Mouse (Mus musculus) hindbrain, postnatal 0 days (tissue): ENCODE measurements around the gene Fbxl13. TPM values are rescaled to one million over a fixed set of nuclear protein-coding genes. Genes with fewer than 3 reads are reported as not detected.

Experiments used
- ATAC-seq: fragments of 200-750 bp; cut with Nextera tagmentation; 2 replicates; pipeline ENCODE4 v1.8.0; 2017; ENCODE audit warnings: mild to moderate bottlenecking, moderate TSS enrichment, moderate library complexity
- DNase-seq: peaks from one replicate; pipeline ENCODE4 v3.0.0-alpha.2; 2015; ENCODE audit warnings: low spot score
- H3K27ac ChIP-seq: fragments of 300-500 bp; sonication (generic); 2 replicates; pipeline ENCODE4 v1.5.1; 2014; ENCODE audit warnings: mild to moderate bottlenecking
- H3K27me3 ChIP-seq: fragments of 300-500 bp; sonication (generic); 2 replicates; pipeline ENCODE4 v1.6.1; 2014; ENCODE audit warnings: low read length, mixed read lengths; ENCODE audit not compliant: insufficient read depth
- H3K36me3 ChIP-seq: fragments of 300-500 bp; sonication (generic); 2 replicates; pipeline ENCODE4 v1.6.1; 2014; ENCODE audit warnings: low read length, mixed read lengths; ENCODE audit not compliant: insufficient read depth
- H3K4me1 ChIP-seq: fragments of 300-500 bp; sonication (generic); 2 replicates; pipeline ENCODE4 v1.6.1; 2014; ENCODE audit warnings: antibody characterized with exemption, low read length, mixed read lengths; ENCODE audit not compliant: insufficient read depth
- H3K4me2 ChIP-seq: fragments of 300-500 bp; sonication (generic); 2 replicates; pipeline ENCODE4 v1.6.1; 2014; ENCODE audit warnings: low read depth, mild to moderate bottlenecking, low read length, moderate library complexity, mixed read lengths
- H3K4me3 ChIP-seq: fragments of 300-500 bp; sonication (generic); 2 replicates; pipeline ENCODE4 v1.5.1; 2014; ENCODE audit warnings: low read length
- H3K9ac ChIP-seq: fragments of 300-500 bp; sonication (generic); replicated peaks from 2 replicates; pipeline ENCODE4 v1.6.1; 2014; ENCODE audit warnings: mild to moderate bottlenecking, low read length, moderate library complexity, mixed read lengths
- H3K9me3 ChIP-seq: fragments of 300-500 bp; sonication (generic); 2 replicates; pipeline ENCODE4 v1.6.1; 2016; ENCODE audit warnings: low read length, mixed read lengths
- CTCF ChIP-seq: IDR thresholded peaks from 2 replicates; pipeline ENCODE4 v1.5.1; 2016; ENCODE audit warnings: antibody characterized with exemption, control low read depth, low read depth
- WGBS: fragments of 180-500 bp; shearing (Covaris S2); extraction: QIAGEN DNeasy Blood & Tissue Kit; methylation state at CpG from one replicate; pipeline ENCODE4 v1.1.7; 2014; 5-methylcytosine and 5-hydroxymethylcytosine counted together
- polyA plus RNA-seq: library from polyadenylated mRNA; unstranded; fragments of >200 nt; fragmentation: Nextera tagmentation; extraction: Ambion mirVana; gene quantifications from 2 replicates; pipeline ENCODE4 v1.2.1, GENCODE M21; 2015
- total RNA-seq: library from RNA; depleted of rRNA; stranded (reverse); fragments of >200 nt; gene quantifications from 2 replicates; pipeline ENCODE4 v1.2.3, GENCODE M21; 2014

Gene Fbxl13
- total and polyA plus RNA-seq, 2 experiments from 2014 or later: 0.16 to 0.23 TPM

DNA sequence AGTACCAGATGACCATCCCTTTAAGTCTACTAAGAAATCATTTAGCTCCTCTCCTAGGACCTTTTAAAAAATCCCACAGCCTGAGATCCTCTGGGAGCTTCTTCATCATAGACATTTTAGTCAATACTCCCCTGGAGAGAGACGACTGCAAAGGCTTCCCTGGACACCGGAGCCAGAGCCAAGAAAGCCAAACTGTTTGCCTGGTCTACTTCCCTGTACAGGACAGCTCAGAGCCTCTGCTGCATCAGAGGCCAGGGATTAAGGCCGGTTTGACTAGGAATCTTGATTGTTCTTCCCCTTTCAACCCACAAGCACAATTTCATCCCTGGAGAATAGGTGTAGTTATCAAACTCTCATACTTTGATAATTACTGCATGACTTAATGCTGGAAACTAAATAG lies 148.6 kb downstream of the Fbxl13 start:
- H3K9me3 ChIP-seq: no peaks in the 10 kb centered on the region
- no peak overlapping the region for H3K27ac ChIP-seq
- H3K4me1 ChIP-seq: no peaks in the 10 kb centered on the region
- TF ChIP-seq CTCF: no peak
- WGBS: 60% methylated on average over 3 of the region's 3 CpGs
- no peak overlapping the region for H3K4me2 ChIP-seq
- no peak overlapping the region for H3K9ac ChIP-seq
- no peaks in the 10 kb centered on the region for H3K36me3 ChIP-seq
- H3K27me3 ChIP-seq: no peaks in the 10 kb centered on the region
- no peak for DNase-seq
- ATAC-seq: no peak
- H3K4me3 ChIP-seq: no peak overlapping the region

DNA sequence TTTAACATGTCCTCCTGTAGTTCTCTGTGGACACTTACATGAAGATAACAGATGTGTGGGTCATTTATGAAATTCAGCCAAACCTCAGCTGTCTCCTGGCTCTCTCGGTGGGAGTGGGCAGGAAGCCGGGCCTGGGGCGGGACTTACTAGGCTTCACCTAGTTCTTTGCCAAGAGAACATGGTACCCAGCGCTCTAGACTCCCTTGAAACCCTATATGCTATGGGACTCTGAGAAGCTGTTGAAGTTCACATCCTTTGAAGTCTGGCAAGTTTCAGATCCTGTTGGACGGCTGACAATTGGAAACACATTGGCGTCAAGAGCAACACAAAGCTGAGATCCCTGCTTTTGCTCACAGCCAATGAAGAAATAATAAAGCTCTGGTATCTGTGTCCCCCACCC lies 149.1 kb downstream of the Fbxl13 start:
- TF ChIP-seq CTCF: no peak
- H3K36me3 ChIP-seq: no peaks in the 10 kb centered on the region
- DNase-seq (no peak), ATAC-seq (no peak)
- no peaks in the 10 kb centered on the region for H3K9me3 ChIP-seq
- no peaks in the 10 kb centered on the region for H3K27me3 ChIP-seq
- H3K27ac ChIP-seq: no peak overlapping the region
- 55% methylated on average over 6 of the region's 6 CpGs for WGBS
- no peak overlapping the region for H3K4me3 ChIP-seq
- no peak overlapping the region for H3K4me2 ChIP-seq
- H3K9ac ChIP-seq: no peak overlapping the region
- 0 out of 2 replicates have a peak, but pooled peaks cover 2% of the 10 kb centered on the region for H3K4me1 ChIP-seq

DNA sequence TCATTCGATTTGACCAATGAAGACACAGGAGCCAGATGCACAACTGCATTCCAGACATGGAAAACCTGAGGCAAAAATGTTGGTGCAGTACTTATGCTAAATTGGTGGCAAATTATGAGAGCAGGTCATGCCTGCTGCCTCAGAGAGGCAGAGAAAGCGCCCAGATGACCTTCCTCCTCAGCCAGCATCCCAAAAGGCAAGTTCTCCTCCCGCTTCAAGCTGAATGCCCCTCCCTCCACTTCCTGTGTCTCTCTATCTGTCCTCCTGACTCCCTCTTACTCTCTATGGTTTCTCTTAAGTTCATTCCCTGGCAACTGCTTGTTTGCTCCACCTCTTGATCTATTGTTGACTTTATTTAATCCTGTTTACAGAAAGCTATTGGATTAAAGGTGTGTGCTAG lies 150.7 kb downstream of the Fbxl13 start:
- no peaks in the 10 kb centered on the region for H3K36me3 ChIP-seq
- no peak for ATAC-seq
- H3K9ac ChIP-seq: no peak overlapping the region
- 78% methylated on average over 3 of the region's 3 CpGs for WGBS
- no peak overlapping the region for H3K4me3 ChIP-seq
- no peaks in the 10 kb centered on the region for H3K9me3 ChIP-seq
- no peaks in the 10 kb centered on the region for H3K27me3 ChIP-seq
- TF ChIP-seq CTCF: no peak
- DNase-seq: no peak
- no peak overlapping the region for H3K27ac ChIP-seq
- 0 out of 2 replicates have a peak, but pooled peaks cover 2% of the 10 kb centered on the region for H3K4me1 ChIP-seq
- no peak overlapping the region for H3K4me2 ChIP-seq

GRCm38 (mm10) chr5:21493294-21493999 lies 152.0 kb downstream of the Fbxl13 start:
- H3K36me3 ChIP-seq: no peaks in the 10 kb centered on the region
- H3K4me3 ChIP-seq: no peak overlapping the region
- H3K9ac ChIP-seq: no peak overlapping the region
- DNase-seq (no peak), ATAC-seq (no peak)
- H3K4me2 ChIP-seq: no peak overlapping the region
- no peaks in the 10 kb centered on the region for H3K9me3 ChIP-seq
- H3K27me3 ChIP-seq: no peaks in the 10 kb centered on the region
- no peak overlapping the region for H3K27ac ChIP-seq
- TF ChIP-seq CTCF: no peak
- H3K4me1 ChIP-seq: peaks cover 2% of the 10 kb centered on the region; the same call in 1 of the 2 replicates
- 83% methylated on average over 8 of the region's 8 CpGs for WGBS

DNA sequence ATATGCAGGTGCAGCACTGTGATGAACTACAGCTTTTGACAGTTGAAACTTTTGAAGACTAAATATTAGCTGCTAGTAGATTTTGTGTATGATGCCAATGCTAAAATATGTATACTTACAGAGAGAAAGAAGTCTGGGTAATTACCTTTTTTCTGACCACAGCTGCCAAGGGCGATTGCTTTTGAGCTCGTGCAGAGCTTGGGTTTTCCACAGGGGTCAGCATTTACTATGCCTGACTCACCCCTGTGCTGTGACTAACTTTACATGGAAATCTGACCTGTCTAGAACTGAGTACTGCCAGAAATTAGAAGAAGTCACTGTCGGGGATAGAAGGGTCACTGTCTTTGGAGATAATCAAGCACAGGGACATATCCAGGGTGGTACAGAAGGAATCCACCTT lies 153.2 kb downstream of the Fbxl13 start:
- ATAC-seq (no peak), DNase-seq (no peak)
- Histone ChIP-seq H3K4me1 (peaks cover 2% of the 10 kb centered on the region; the same call in 1 of the 2 replicates), H3K27me3 (no peaks in the 10 kb centered on the region), H3K4me3 (no peak overlapping the region), H3K4me2 (no peak overlapping the region), H3K27ac (no peak overlapping the region), H3K9me3 (no peaks in the 10 kb centered on the region), H3K36me3 (no peaks in the 10 kb centered on the region), H3K9ac (no peak overlapping the region)
- TF ChIP-seq CTCF: no peak
- 79% methylated on average over 3 of the region's 3 CpGs for WGBS

GRCm38 (mm10) chr5:21491469-21491868 lies 154.0 kb downstream of the Fbxl13 start:
- DNase-seq: no peak

DNA sequence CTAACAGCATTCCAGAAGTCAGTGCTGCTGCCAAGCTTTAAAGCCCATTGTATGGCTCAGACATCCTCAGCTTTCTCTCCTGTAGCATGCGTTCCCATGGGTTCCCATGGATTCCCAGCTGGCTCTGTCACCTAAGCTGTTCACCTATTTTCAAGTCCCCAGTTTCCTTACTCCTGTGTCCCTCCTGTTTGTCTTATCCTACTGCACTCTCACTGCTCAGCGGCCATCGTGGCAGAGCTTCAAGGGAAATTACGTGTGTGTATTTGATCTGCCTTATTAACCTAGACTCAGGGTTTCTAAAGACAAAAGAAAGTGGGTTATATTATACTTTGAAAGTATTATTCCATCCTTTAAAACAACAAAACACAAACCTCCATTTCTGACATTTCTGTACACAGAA lies 156.3 kb downstream of the Fbxl13 start:
- no peaks in the 10 kb centered on the region for H3K27me3 ChIP-seq
- 41% methylated on average over 4 of the region's 4 CpGs for WGBS
- H3K4me1 ChIP-seq: peaks cover 2% of the 10 kb centered on the region; the same call in 1 of the 2 replicates
- TF ChIP-seq CTCF: no peak
- H3K27ac ChIP-seq: no peak overlapping the region
- no peak overlapping the region for H3K4me2 ChIP-seq
- H3K4me3 ChIP-seq: no peak overlapping the region
- no peak overlapping the region for H3K9ac ChIP-seq
- H3K9me3 ChIP-seq: no peaks in the 10 kb centered on the region
- DNase-seq: no peak
- no peaks in the 10 kb centered on the region for H3K36me3 ChIP-seq
- ATAC-seq: no peak

More at GRCm38 (mm10) chr5:21491469-21491868, 154.0 kb downstream of the Fbxl13 start:
- H3K4me1 ChIP-seq: peaks cover 2% of the 10 kb centered on the region; the same call in 1 of the 2 replicates
- H3K4me2 ChIP-seq: no peak overlapping the region
- no peak overlapping the region for H3K27ac ChIP-seq
- ATAC-seq: no peak; the same call in 1 of the 2 replicates
- WGBS: 21% methylated on average over 2 of the region's 2 CpGs
- no peaks in the 10 kb centered on the region for H3K9me3 ChIP-seq
- no peaks in the 10 kb centered on the region for H3K36me3 ChIP-seq
- H3K4me3 ChIP-seq: no peak overlapping the region
- no peak for TF ChIP-seq CTCF
- no peaks in the 10 kb centered on the region for H3K27me3 ChIP-seq
- H3K9ac ChIP-seq: no peak overlapping the region
